Mouse (Mus musculus) heart, embryonic 10.5 days (tissue): ENCODE results near the gene Lrrc51. TPM values are rescaled to one million over a fixed set of nuclear protein-coding genes. Genes with fewer than 3 reads are reported as not detected.

Source experiments
- DNase-seq: peaks from one replicate; pipeline ENCODE4 v3.0.0-alpha.2; 2017; ENCODE audit warnings: low spot score
- H3K27ac ChIP-seq: fragments of 300-500 bp; sonication (generic); 2 replicates; pipeline ENCODE4 v1.5.1; 2016; ENCODE audit warnings: mild to moderate bottlenecking
- H3K27me3 ChIP-seq: fragments of 300-500 bp; sonication (generic); 2 replicates; pipeline ENCODE4 v1.6.1; 2016; ENCODE audit warnings: mild to moderate bottlenecking; ENCODE audit not compliant: poor library complexity, insufficient read depth, severe bottlenecking
- H3K36me3 ChIP-seq: fragments of 300-500 bp; sonication (generic); 2 replicates; pipeline ENCODE4 v1.6.1; 2016; ENCODE audit warnings: mild to moderate bottlenecking, moderate library complexity
- H3K4me1 ChIP-seq: fragments of 300-500 bp; sonication (generic); 2 replicates; pipeline ENCODE4 v1.6.1; 2016; ENCODE audit warnings: mild to moderate bottlenecking
- H3K4me3 ChIP-seq: fragments of 300-500 bp; sonication (generic); 2 replicates; pipeline ENCODE4 v1.5.1; 2016; ENCODE audit warnings: mild to moderate bottlenecking, moderate library complexity
- H3K9me3 ChIP-seq: fragments of 300-500 bp; sonication (generic); 2 replicates; pipeline ENCODE4 v1.6.1; 2016; ENCODE audit warnings: mild to moderate bottlenecking, moderate library complexity
- WGBS: fragments of 180-500 bp; shearing (Covaris S2); methylation state at CpG from one replicate; pipeline ENCODE4 v1.1.7; 2016; 5-methylcytosine and 5-hydroxymethylcytosine counted together
- polyA plus RNA-seq: library from polyadenylated mRNA; unstranded; fragments of >200 nt; fragmentation: Nextera tagmentation; extraction: Ambion mirVana; gene quantifications from 2 replicates; pipeline ENCODE4 v1.2.1, GENCODE M21; 2016

The Lrrc51 gene
- polyA plus RNA-seq, 1 experiment from 2014 or later, result 9.4 TPM

- no peak overlapping the region for H3K4me3 ChIP-seq
- WGBS, result 91% methylated on average over 16 of the region's 16 CpGs
- no peaks in the 10 kb centered on the region for H3K27me3 ChIP-seq
- H3K9me3 ChIP-seq, result no peaks in the 10 kb centered on the region
- H3K27ac ChIP-seq, result no peak overlapping the region
- peaks cover 7% of the 10 kb centered on the region; the same call in 1 of the 2 replicates for H3K4me1 ChIP-seq
- DNase-seq, result no peak
- peaks cover 32% of the 10 kb centered on the region for H3K36me3 ChIP-seq
Observed at GRCm38 (mm10) chr7:101900331-101901097, 33.2 kb downstream of the Lrrc51 start.

DNA sequence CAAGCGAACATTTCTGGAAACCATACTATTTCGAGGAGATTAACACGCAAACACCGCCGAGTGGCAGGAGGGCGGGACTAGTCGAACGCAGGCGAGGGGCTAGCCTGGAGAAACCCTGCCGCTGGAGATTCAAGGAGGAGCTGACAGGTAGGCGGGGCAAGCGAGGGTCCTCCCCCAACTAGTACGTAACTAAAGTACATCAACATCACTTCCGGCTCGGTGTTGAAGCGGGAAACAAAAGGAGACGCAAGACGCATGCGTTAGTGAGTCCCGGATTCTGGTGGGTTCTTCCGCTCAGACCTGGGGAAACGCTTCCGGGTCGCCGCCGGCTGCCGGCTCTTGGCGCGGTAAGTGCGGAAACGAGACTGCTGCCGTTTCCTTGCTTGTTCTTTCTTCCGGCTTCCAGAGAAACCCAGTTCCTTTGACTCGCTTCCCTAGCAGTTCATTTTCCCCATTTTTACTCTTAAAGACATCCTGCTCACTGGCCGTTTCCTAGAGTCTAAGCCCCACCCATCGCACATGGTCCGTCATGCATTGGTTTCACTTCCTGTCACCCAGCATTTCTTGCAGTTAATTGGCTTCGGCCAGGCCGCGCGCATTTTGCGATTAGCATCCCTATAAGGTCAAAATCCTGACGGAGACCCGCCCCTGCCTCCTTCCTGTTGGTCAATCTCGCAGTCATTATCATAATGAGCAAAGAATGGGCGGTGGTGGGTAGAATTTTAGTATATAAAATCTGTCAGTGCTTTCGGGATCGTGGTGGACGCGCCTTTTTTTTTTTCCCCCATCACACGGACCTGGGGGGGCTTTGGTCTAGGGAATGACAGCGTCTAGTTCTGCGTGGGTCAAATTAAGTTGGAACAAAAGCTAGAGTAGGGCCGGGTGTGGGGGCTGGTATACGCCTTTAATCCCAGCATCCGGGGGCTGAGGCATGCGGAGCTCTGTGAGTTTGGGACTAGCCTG, 37.3 kb downstream of the Lrrc51 start:
- Histone ChIP-seq H3K9me3 (no peaks in the 10 kb centered on the region), H3K4me3 (peak overlapping the region; percentile 66), H3K27ac (peak overlapping the region; percentile 90), H3K27me3 (no peaks in the 10 kb centered on the region), H3K4me1 (0 out of 2 replicates have a peak, but pooled peaks cover 4% of the 10 kb centered on the region), H3K36me3 (peaks cover 20% of the 10 kb centered on the region)
- under 1% methylated on average over 57 of the region's 57 CpGs for WGBS
- DNase-seq, result peak; percentile 99

GRCm38 (mm10) chr7:101895695-101896094, 38.0 kb downstream of the Lrrc51 start:
- WGBS, result 38% methylated on average over 9 of the region's 9 CpGs

GRCm38 (mm10) chr7:101888460-101888859, 45.2 kb downstream of the Lrrc51 start:
- Histone ChIP-seq H3K27me3 (no peaks in the 10 kb centered on the region), H3K9me3 (no peaks in the 10 kb centered on the region), H3K36me3 (no peaks in the 10 kb centered on the region), H3K4me3 (no peak overlapping the region), H3K27ac (no peak overlapping the region), H3K4me1 (0 out of 2 replicates have a peak, but pooled peaks cover 5% of the 10 kb centered on the region)
- DNase-seq, result no peak
- WGBS, result 77% methylated on average over 4 of the region's 4 CpGs

More at GRCm38 (mm10) chr7:101895695-101896094, 38.0 kb downstream of the Lrrc51 start:
- Histone ChIP-seq H3K36me3 (peaks cover 13% of the 10 kb centered on the region), H3K27me3 (no peaks in the 10 kb centered on the region), H3K4me1 (0 out of 2 replicates have a peak, but pooled peaks cover 4% of the 10 kb centered on the region), H3K9me3 (no peaks in the 10 kb centered on the region), H3K4me3 (peak overlapping the region; percentile 66), H3K27ac (peak overlapping the region; percentile 90)
- DNase-seq, result no peak

DNA sequence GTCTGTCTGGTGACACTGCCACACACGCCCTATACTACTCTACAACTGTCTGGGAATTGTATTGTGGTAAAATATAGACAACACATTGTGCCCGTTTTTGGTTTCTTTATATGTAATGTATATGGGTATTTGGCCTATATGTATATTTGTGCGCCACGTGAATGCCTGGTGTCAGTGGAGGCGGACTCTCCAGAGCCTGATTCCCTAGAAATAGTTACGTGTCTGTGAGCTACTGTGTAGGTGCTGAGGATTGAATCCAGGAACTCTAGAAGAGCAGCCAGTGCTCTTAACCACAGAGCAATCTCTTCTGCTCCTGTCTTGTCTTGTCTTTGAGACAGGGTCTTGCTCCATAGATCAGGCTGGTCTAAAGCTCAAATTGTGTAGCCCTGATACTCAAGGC, 47.4 kb downstream of the Lrrc51 start:
- H3K9me3 ChIP-seq, result no peaks in the 10 kb centered on the region
- H3K36me3 ChIP-seq, result no peaks in the 10 kb centered on the region
- no peak overlapping the region for H3K4me3 ChIP-seq
- no peak overlapping the region for H3K27ac ChIP-seq
- 76% methylated on average over 6 of the region's 6 CpGs for WGBS
- DNase-seq, result no peak
- no peaks in the 10 kb centered on the region for H3K27me3 ChIP-seq
- H3K4me1 ChIP-seq, result 0 out of 2 replicates have a peak, but pooled peaks cover 5% of the 10 kb centered on the region

DNA sequence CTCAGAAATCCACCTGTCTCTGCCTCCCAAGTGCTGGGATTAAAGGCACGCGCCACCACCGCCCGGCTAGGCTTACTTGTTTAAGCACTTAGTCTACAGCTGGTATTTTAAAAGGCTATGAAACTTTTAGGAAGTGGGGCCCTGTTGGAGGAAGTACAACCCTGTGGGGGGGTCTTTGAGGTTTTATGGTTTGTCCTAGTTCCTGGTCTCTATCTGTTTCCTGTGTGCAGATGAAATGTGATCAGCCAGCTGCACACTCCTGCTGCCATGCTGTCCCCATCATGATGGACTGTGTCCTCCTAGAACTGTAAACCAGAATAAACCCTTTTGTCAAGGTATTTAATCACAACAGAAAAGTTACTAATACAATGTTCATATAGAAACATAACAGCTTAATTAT, 49.5 kb downstream of the Lrrc51 start:
- Histone ChIP-seq H3K27ac (no peak overlapping the region), H3K4me3 (no peak overlapping the region), H3K27me3 (no peaks in the 10 kb centered on the region), H3K9me3 (no peaks in the 10 kb centered on the region), H3K4me1 (0 out of 2 replicates have a peak, but pooled peaks cover 5% of the 10 kb centered on the region), H3K36me3 (no peaks in the 10 kb centered on the region)
- WGBS, result 90% methylated on average over 4 of the region's 4 CpGs
- no peak for DNase-seq

GRCm38 (mm10) chr7:101882413-101883154, 51.1 kb downstream of the Lrrc51 start:
- Histone ChIP-seq H3K27ac (no peak overlapping the region), H3K4me3 (no peak overlapping the region), H3K36me3 (no peaks in the 10 kb centered on the region), H3K9me3 (no peaks in the 10 kb centered on the region), H3K4me1 (0 out of 2 replicates have a peak, but pooled peaks cover 5% of the 10 kb centered on the region), H3K27me3 (no peaks in the 10 kb centered on the region)
- DNase-seq, result no peak
- WGBS, result 63% methylated on average over 9 of the region's 9 CpGs

GRCm38 (mm10) chr7:101880855-101881254, 52.8 kb downstream of the Lrrc51 start:
- no peaks in the 10 kb centered on the region for H3K27me3 ChIP-seq

DNA sequence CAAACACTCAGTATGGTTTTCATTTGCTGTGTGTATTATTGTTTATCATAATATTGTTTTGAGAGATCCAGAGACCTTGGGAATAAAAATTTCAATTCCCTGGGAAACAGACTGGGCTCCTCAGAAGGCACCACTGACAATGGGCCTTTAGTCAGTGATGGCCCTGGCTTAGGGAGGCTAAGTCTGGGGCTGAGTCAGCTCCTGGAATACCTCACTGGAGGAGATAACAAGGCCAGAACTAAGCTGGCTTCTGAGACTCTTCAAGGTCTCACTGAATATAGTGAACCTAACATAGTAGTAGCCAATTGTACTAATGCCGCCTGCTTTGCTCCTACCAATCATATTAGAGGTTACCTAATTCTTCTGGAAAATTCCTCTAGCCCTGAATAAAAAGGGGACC, 57.7 kb downstream of the Lrrc51 start:
- Histone ChIP-seq H3K4me3 (no peak overlapping the region), H3K4me1 (peaks cover 12% of the 10 kb centered on the region), H3K9me3 (no peaks in the 10 kb centered on the region), H3K27me3 (no peaks in the 10 kb centered on the region), H3K27ac (no peak overlapping the region), H3K36me3 (no peaks in the 10 kb centered on the region)
- WGBS, result 91% methylated on average over 1 of the region's 1 CpGs
- DNase-seq, result no peak

More at GRCm38 (mm10) chr7:101880855-101881254, 52.8 kb downstream of the Lrrc51 start:
- 78% methylated on average over 4 of the region's 4 CpGs for WGBS
- Histone ChIP-seq H3K9me3 (no peaks in the 10 kb centered on the region), H3K36me3 (no peaks in the 10 kb centered on the region), H3K27ac (no peak overlapping the region), H3K4me1 (0 out of 2 replicates have a peak, but pooled peaks cover 3% of the 10 kb centered on the region), H3K4me3 (no peak overlapping the region)
- no peak for DNase-seq

DNA sequence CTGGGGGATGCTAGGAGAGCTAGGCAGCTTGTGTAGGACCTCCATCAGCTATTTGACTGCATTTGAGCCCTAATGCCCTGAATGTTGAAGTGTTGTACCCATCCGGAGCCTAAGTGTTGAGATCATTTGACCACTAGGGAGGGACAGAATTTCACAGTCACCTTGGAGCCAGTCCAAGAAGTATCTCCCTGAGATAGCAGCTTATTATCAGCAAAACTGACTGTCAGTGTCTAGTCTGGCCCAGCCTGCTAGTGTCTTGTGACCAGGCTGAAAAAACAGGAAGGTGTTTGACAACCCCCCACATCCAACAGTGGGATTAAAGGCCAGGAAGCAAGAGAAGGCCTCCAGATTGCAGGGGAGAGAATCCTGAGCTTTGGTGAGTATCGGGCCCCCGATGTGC, 62.4 kb downstream of the Lrrc51 start:
- Histone ChIP-seq H3K27ac (peak overlapping the region; percentile 59), H3K27me3 (no peaks in the 10 kb centered on the region), H3K36me3 (no peaks in the 10 kb centered on the region), H3K4me1 (peaks cover 24% of the 10 kb centered on the region), H3K9me3 (no peaks in the 10 kb centered on the region), H3K4me3 (no peak overlapping the region)
- DNase-seq, result no peak
- WGBS, result 34% methylated on average over 3 of the region's 3 CpGs

- DNase-seq, result no peak
- Histone ChIP-seq H3K4me1 (peaks cover 24% of the 10 kb centered on the region), H3K36me3 (no peaks in the 10 kb centered on the region), H3K9me3 (no peaks in the 10 kb centered on the region), H3K27ac (peak within 1 kb of the TSS; percentile 59), H3K27me3 (no peaks in the 10 kb centered on the region), H3K4me3 (no peak within 1 kb of the TSS)
- 80% methylated on average over 2 of the region's 2 CpGs for WGBS
Observed at GRCm38 (mm10) chr7:101870629-101871028, 63.1 kb downstream of the Lrrc51 start, which contains the start of gene Folr1. Gene Folr1, minus strand, starts transcription at chr7:101870788.

GRCm38 (mm10) chr7:101869163-101869500, 64.6 kb downstream of the Lrrc51 start:
- Histone ChIP-seq H3K9me3 (no peaks in the 10 kb centered on the region), H3K27me3 (no peaks in the 10 kb centered on the region), H3K4me3 (no peak overlapping the region), H3K4me1 (peaks cover 24% of the 10 kb centered on the region), H3K36me3 (no peaks in the 10 kb centered on the region), H3K27ac (no peak overlapping the region)
- DNase-seq, result no peak
- WGBS, result 65% methylated on average over 7 of the region's 7 CpGs
